Mouse (Mus musculus) MEL (cell line): ENCODE measurements at regions not wholly inside any gene's neighbourhood (a gene's known extent, or its start where the extent isn't known, plus 50 kb on each side); places are given as distances from the start of the nearest gene placed in this dataset.

Source experiments
- DNase-seq: peaks from one replicate; pipeline ENCODE4 v3.0.0; 2011; ENCODE audit warnings: low read depth, low spot score
- H3K27ac ChIP-seq: 2 replicates; pipeline ENCODE4 v1.5.1; 2012; ENCODE audit warnings: low read depth, mild to moderate bottlenecking, control low read depth, low read length, moderate library complexity; ENCODE audit not compliant: control insufficient read depth
- H3K27me3 ChIP-seq, 2 experiments: fragments of 150-350 bp in 1 of 2; sonication (generic) in 1 of 2; 2 replicates each; pipeline ENCODE4 v1.6.1; 2012; ENCODE audit warnings: low read length in 2 of 2, mild to moderate bottlenecking in 2 of 2, improper control_type of control experiment in 1 of 2, moderate library complexity in 1 of 2; ENCODE audit not compliant: insufficient read depth in 2 of 2, control insufficient read depth in 1 of 2
- H3K36me3 ChIP-seq, 2 experiments: 2 replicates each; pipeline ENCODE4 v1.6.1; 2012 to 2014; ENCODE audit warnings: low read length in 2 of 2, improper control_type of control experiment in 1 of 2, inconsistent platforms in 1 of 2, mild to moderate bottlenecking in 1 of 2; ENCODE audit not compliant: insufficient read depth in 2 of 2, control insufficient read depth in 1 of 2
- H3K4me1 ChIP-seq, 2 experiments: fragments of 150-350 bp in 1 of 2; sonication (generic) in 1 of 2; 2 replicates each; pipeline ENCODE4 v1.6.1; 2012; ENCODE audit warnings: low read length in 2 of 2, improper control_type of control experiment in 1 of 2, mild to moderate bottlenecking in 1 of 2; ENCODE audit not compliant: insufficient read depth in 2 of 2, control insufficient read depth in 1 of 2
- H3K4me3 ChIP-seq, 2 experiments: fragments of 150-350 bp in 1 of 2; sonication (generic) in 1 of 2; 2 replicates each; pipeline ENCODE4 v1.5.1; 2012; ENCODE audit warnings: low read depth in 2 of 2, low read length in 2 of 2, mild to moderate bottlenecking in 2 of 2, moderate library complexity in 2 of 2, control low read depth in 1 of 2, improper control_type of control experiment in 1 of 2; ENCODE audit not compliant: control insufficient read depth in 1 of 2, insufficient read depth in 1 of 2
- H3K79me2 ChIP-seq: 2 replicates; pipeline ENCODE4 v1.6.1; 2012; ENCODE audit warnings: mild to moderate bottlenecking, low read length, moderate library complexity; ENCODE audit not compliant: control insufficient read depth, poor library complexity, insufficient read depth
- H3K9ac ChIP-seq: 2 replicates; pipeline ENCODE4 v1.6.1; 2012; ENCODE audit warnings: low read depth, mild to moderate bottlenecking, control low read depth, low read length, moderate library complexity; ENCODE audit not compliant: control insufficient read depth, poor library complexity, severe bottlenecking
- H3K9me3 ChIP-seq: fragments of 150-350 bp; sonication (generic); replicated peaks from 2 replicates; pipeline ENCODE4 v1.6.1; 2012; ENCODE audit warnings: mild to moderate bottlenecking, low read length, improper control_type of control experiment, moderate library complexity; ENCODE audit not compliant: insufficient read depth
- CTCF ChIP-seq, 3 experiments: IDR thresholded peaks in 2 of 3; conservative IDR thresholded peaks in 1 of 3; 2 replicates each; pipeline ENCODE4 v1.5.1; 2011 to 2012; ENCODE audit warnings: low read length in 3 of 3, low read depth in 2 of 3, mild to moderate bottlenecking in 2 of 3, improper control_type of control experiment in 1 of 3, inconsistent platforms in 1 of 3, mixed read lengths in 1 of 3, moderate library complexity in 1 of 3; ENCODE audit not compliant: control insufficient read depth in 1 of 3, insufficient read depth in 1 of 3, poor library complexity in 1 of 3, severe bottlenecking in 1 of 3
- GABPA ChIP-seq: IDR thresholded peaks from 2 replicates; pipeline ENCODE4 v1.6.1; 2012; ENCODE audit warnings: low read depth, mild to moderate bottlenecking, inconsistent platforms, low read length, improper control_type of control experiment, moderate library complexity
- JUND ChIP-seq: IDR thresholded peaks from 2 replicates; pipeline ENCODE4 v1.6.1; 2011; ENCODE audit warnings: low read depth, mild to moderate bottlenecking, improper control_type of control experiment, low read length
- MAX ChIP-seq: IDR thresholded peaks from 2 replicates; pipeline ENCODE4 v1.6.1; 2011; ENCODE audit warnings: low read length, improper control_type of control experiment
- MAZ ChIP-seq: IDR thresholded peaks from 2 replicates; pipeline ENCODE4 v1.6.1; 2012; ENCODE audit warnings: low read depth, mild to moderate bottlenecking, inconsistent platforms, low read length, improper control_type of control experiment
- MYB ChIP-seq: IDR thresholded peaks from 2 replicates; pipeline ENCODE4 v1.6.1; 2011; ENCODE audit warnings: mild to moderate bottlenecking, low read depth, low read length, improper control_type of control experiment
- NELFE ChIP-seq: IDR thresholded peaks from 2 replicates; pipeline ENCODE4 v1.6.1; 2011; ENCODE audit warnings: low read depth, low read length, improper control_type of control experiment
- POLR2AphosphoS2 ChIP-seq: IDR thresholded peaks from 2 replicates; pipeline ENCODE4 v1.6.1; 2011; ENCODE audit warnings: low read length, improper control_type of control experiment
- RCOR1 ChIP-seq: IDR thresholded peaks from 2 replicates; pipeline ENCODE4 v1.6.1; 2012; ENCODE audit warnings: low read depth, mild to moderate bottlenecking, inconsistent platforms, low read length, improper control_type of control experiment
- SIN3A ChIP-seq: IDR thresholded peaks from 2 replicates; pipeline ENCODE4 v1.6.1; 2012; ENCODE audit warnings: low read length, improper control_type of control experiment, inconsistent platforms
- TCF12 ChIP-seq: IDR thresholded peaks from 2 replicates; pipeline ENCODE4 v1.6.1; 2014; ENCODE audit warnings: low read depth, mild to moderate bottlenecking, inconsistent platforms, low read length, improper control_type of control experiment, moderate library complexity
- UBTF ChIP-seq: IDR thresholded peaks from 2 replicates; pipeline ENCODE4 v1.6.1; 2012; ENCODE audit warnings: low read depth, mild to moderate bottlenecking, inconsistent platforms, low read length, improper control_type of control experiment, moderate library complexity, borderline replicate concordance; ENCODE audit not compliant: insufficient read depth
- USF1 ChIP-seq: IDR thresholded peaks from 2 replicates; pipeline ENCODE4 v1.6.1; 2014; ENCODE audit warnings: low read depth, mild to moderate bottlenecking, inconsistent platforms, low read length, improper control_type of control experiment, moderate library complexity
- USF2 ChIP-seq, 2 experiments: IDR thresholded peaks; 2 replicates each; pipeline ENCODE4 v1.6.1; 2011 to 2012; ENCODE audit warnings: improper control_type of control experiment in 2 of 2, low read length in 2 of 2, borderline replicate concordance in 1 of 2, inconsistent platforms in 1 of 2, low read depth in 1 of 2, mild to moderate bottlenecking in 1 of 2; ENCODE audit not compliant: insufficient read depth in 1 of 2
- ZKSCAN1 ChIP-seq: IDR thresholded peaks from 2 replicates; pipeline ENCODE4 v1.6.1; 2012; ENCODE audit warnings: low read depth, mild to moderate bottlenecking, inconsistent platforms, low read length, improper control_type of control experiment, moderate library complexity
- ZMIZ1 ChIP-seq: IDR thresholded peaks from 2 replicates; pipeline ENCODE4 v1.6.1; 2012; ENCODE audit warnings: low read depth, mild to moderate bottlenecking, inconsistent platforms, low read length, improper control_type of control experiment, moderate library complexity
- ZNF384 ChIP-seq: IDR thresholded peaks from 2 replicates; pipeline ENCODE4 v1.6.1; 2012; ENCODE audit warnings: low read depth, mild to moderate bottlenecking, inconsistent platforms, low read length, improper control_type of control experiment

GRCm38 (mm10) chr13:102636032-102636431, 57.3 kb upstream of the Cd180 start:
- Histone ChIP-seq H3K36me3 (no peaks in the 10 kb centered on the region), H3K4me1 (no peaks in the 10 kb centered on the region), H3K9me3 (no peaks in the 10 kb centered on the region), H3K9ac (no peak overlapping the region)
- no peak for DNase-seq
- no peak for TF ChIP-seq USF1
- no peak for TF ChIP-seq TCF12
- TF ChIP-seq CTCF (IDR thresholded peaks at IDR 0.05 in 2 of 3, conservative IDR thresholded peaks at IDR 0.05 in 1 of 3; ENCODE audit: control insufficient read depth in 1 of 3, insufficient read depth in 1 of 3, low read depth in 2 of 3, low read length in 3 of 3, poor library complexity in 1 of 3, severe bottlenecking in 1 of 3) = no peak
- TF ChIP-seq MYB = no peak
- no peak for TF ChIP-seq ZMIZ1
- TF ChIP-seq, all 39 proteins: peak for 0
- Histone ChIP-seq H3K27ac (no peak overlapping the region), H3K79me2 (no peaks in the 10 kb centered on the region), H3K4me3 (no peak overlapping the region), H3K27me3 (no peaks in the 10 kb centered on the region)

GRCm38 (mm10) chr13:102637059-102637458, 56.3 kb upstream of the Cd180 start:
- H3K9ac ChIP-seq = no peak overlapping the region
- H3K27ac ChIP-seq = no peak overlapping the region
- H3K4me3 ChIP-seq = no peak overlapping the region
- H3K79me2 ChIP-seq = no peaks in the 10 kb centered on the region
- no peak for DNase-seq
- no peaks in the 10 kb centered on the region for H3K4me1 ChIP-seq
- no peaks in the 10 kb centered on the region for H3K36me3 ChIP-seq
- no peaks in the 10 kb centered on the region for H3K27me3 ChIP-seq
- TF ChIP-seq JUND = no peak
- TF ChIP-seq USF2 (IDR thresholded peaks at IDR 0.05; ENCODE audit: borderline replicate concordance in 1 of 2, insufficient read depth in 1 of 2, low read depth in 1 of 2, low read length in 2 of 2) = no peak
- no peak for TF ChIP-seq UBTF
- no peak for TF ChIP-seq TCF12
- no peak for TF ChIP-seq ZKSCAN1
- TF ChIP-seq CTCF (IDR thresholded peaks at IDR 0.05 in 2 of 3, conservative IDR thresholded peaks at IDR 0.05 in 1 of 3; ENCODE audit: control insufficient read depth in 1 of 3, insufficient read depth in 1 of 3, low read depth in 2 of 3, low read length in 3 of 3, poor library complexity in 1 of 3, severe bottlenecking in 1 of 3) = no peak
- TF ChIP-seq POLR2AphosphoS2 = no peak
- TF ChIP-seq SIN3A = no peak
- TF ChIP-seq ZNF384 = no peak
- TF ChIP-seq RCOR1 = no peak
- no peak for TF ChIP-seq ZMIZ1
- TF ChIP-seq MAZ = no peak
- TF ChIP-seq GABPA = no peak
- TF ChIP-seq NELFE = no peak
- no peak for TF ChIP-seq MAX
- TF ChIP-seq, all 39 proteins: peak for 0
- H3K9me3 ChIP-seq = no peaks in the 10 kb centered on the region
